Mouse (Mus musculus) MEL (cell line): ENCODE results near the gene Gm43738. TPM values are rescaled to one million over a fixed set of nuclear protein-coding genes. Genes with fewer than 3 reads are reported as not detected.

Source experiments
- DNase-seq: peaks from one replicate; pipeline ENCODE4 v3.0.0; 2011; ENCODE audit warnings: low read depth, low spot score
- H3K27ac ChIP-seq: 2 replicates; pipeline ENCODE4 v1.5.1; 2012; ENCODE audit warnings: low read depth, mild to moderate bottlenecking, control low read depth, low read length, moderate library complexity; ENCODE audit not compliant: control insufficient read depth
- H3K27me3 ChIP-seq, 2 experiments: fragments of 150-350 bp in 1 of 2; sonication (generic) in 1 of 2; 2 replicates each; pipeline ENCODE4 v1.6.1; 2012; ENCODE audit warnings: low read length in 2 of 2, mild to moderate bottlenecking in 2 of 2, improper control_type of control experiment in 1 of 2, moderate library complexity in 1 of 2; ENCODE audit not compliant: insufficient read depth in 2 of 2, control insufficient read depth in 1 of 2
- H3K36me3 ChIP-seq, 2 experiments: 2 replicates each; pipeline ENCODE4 v1.6.1; 2012 to 2014; ENCODE audit warnings: low read length in 2 of 2, improper control_type of control experiment in 1 of 2, inconsistent platforms in 1 of 2, mild to moderate bottlenecking in 1 of 2; ENCODE audit not compliant: insufficient read depth in 2 of 2, control insufficient read depth in 1 of 2
- H3K4me1 ChIP-seq, 2 experiments: fragments of 150-350 bp in 1 of 2; sonication (generic) in 1 of 2; 2 replicates each; pipeline ENCODE4 v1.6.1; 2012; ENCODE audit warnings: low read length in 2 of 2, improper control_type of control experiment in 1 of 2, mild to moderate bottlenecking in 1 of 2; ENCODE audit not compliant: insufficient read depth in 2 of 2, control insufficient read depth in 1 of 2
- H3K4me3 ChIP-seq, 2 experiments: fragments of 150-350 bp in 1 of 2; sonication (generic) in 1 of 2; 2 replicates each; pipeline ENCODE4 v1.5.1; 2012; ENCODE audit warnings: low read depth in 2 of 2, low read length in 2 of 2, mild to moderate bottlenecking in 2 of 2, moderate library complexity in 2 of 2, control low read depth in 1 of 2, improper control_type of control experiment in 1 of 2; ENCODE audit not compliant: control insufficient read depth in 1 of 2, insufficient read depth in 1 of 2
- H3K79me2 ChIP-seq: 2 replicates; pipeline ENCODE4 v1.6.1; 2012; ENCODE audit warnings: mild to moderate bottlenecking, low read length, moderate library complexity; ENCODE audit not compliant: control insufficient read depth, poor library complexity, insufficient read depth
- H3K9ac ChIP-seq: 2 replicates; pipeline ENCODE4 v1.6.1; 2012; ENCODE audit warnings: low read depth, mild to moderate bottlenecking, control low read depth, low read length, moderate library complexity; ENCODE audit not compliant: control insufficient read depth, poor library complexity, severe bottlenecking
- H3K9me3 ChIP-seq: fragments of 150-350 bp; sonication (generic); replicated peaks from 2 replicates; pipeline ENCODE4 v1.6.1; 2012; ENCODE audit warnings: mild to moderate bottlenecking, low read length, improper control_type of control experiment, moderate library complexity; ENCODE audit not compliant: insufficient read depth
- BHLHE40 ChIP-seq: IDR thresholded peaks from 2 replicates; pipeline ENCODE4 v1.6.1; 2012; ENCODE audit warnings: low read depth, mild to moderate bottlenecking, inconsistent platforms, low read length, improper control_type of control experiment, borderline replicate concordance
- CTCF ChIP-seq, 3 experiments: IDR thresholded peaks in 2 of 3; conservative IDR thresholded peaks in 1 of 3; 2 replicates each; pipeline ENCODE4 v1.5.1; 2011 to 2012; ENCODE audit warnings: low read length in 3 of 3, low read depth in 2 of 3, mild to moderate bottlenecking in 2 of 3, improper control_type of control experiment in 1 of 3, inconsistent platforms in 1 of 3, mixed read lengths in 1 of 3, moderate library complexity in 1 of 3; ENCODE audit not compliant: control insufficient read depth in 1 of 3, insufficient read depth in 1 of 3, poor library complexity in 1 of 3, severe bottlenecking in 1 of 3
- E2F4 ChIP-seq: IDR thresholded peaks from 2 replicates; pipeline ENCODE4 v1.6.1; 2011; ENCODE audit warnings: low read depth, low read length, improper control_type of control experiment, borderline replicate concordance
- ELF1 ChIP-seq: IDR thresholded peaks from 2 replicates; pipeline ENCODE4 v1.6.1; 2014; ENCODE audit warnings: low read depth, mild to moderate bottlenecking, inconsistent platforms, low read length, improper control_type of control experiment, moderate library complexity
- EP300 ChIP-seq, 2 experiments: IDR thresholded peaks; 2 replicates each; pipeline ENCODE4 v1.6.1; 2011; ENCODE audit warnings: improper control_type of control experiment in 2 of 2, low read length in 2 of 2, low read depth in 1 of 2, mild to moderate bottlenecking in 1 of 2
- GABPA ChIP-seq: IDR thresholded peaks from 2 replicates; pipeline ENCODE4 v1.6.1; 2012; ENCODE audit warnings: low read depth, mild to moderate bottlenecking, inconsistent platforms, low read length, improper control_type of control experiment, moderate library complexity
- GATA1 ChIP-seq: IDR thresholded peaks from 2 replicates; pipeline ENCODE4 v1.6.1; 2011; ENCODE audit warnings: low read depth, low read length, improper control_type of control experiment
- HCFC1 ChIP-seq: IDR thresholded peaks from 2 replicates; pipeline ENCODE4 v1.6.1; 2012; ENCODE audit warnings: low read depth, mild to moderate bottlenecking, inconsistent platforms, low read length, improper control_type of control experiment, moderate library complexity
- JUND ChIP-seq: IDR thresholded peaks from 2 replicates; pipeline ENCODE4 v1.6.1; 2011; ENCODE audit warnings: low read depth, mild to moderate bottlenecking, improper control_type of control experiment, low read length
- KAT2A ChIP-seq: conservative IDR thresholded peaks from 2 replicates; pipeline ENCODE4 v1.6.1; 2012; ENCODE audit warnings: low read depth, low read length, improper control_type of control experiment, inconsistent platforms
- MAFK ChIP-seq: IDR thresholded peaks from 2 replicates; pipeline ENCODE4 v1.6.1; 2011; ENCODE audit warnings: low read depth, mild to moderate bottlenecking, low read length, improper control_type of control experiment, borderline replicate concordance
- MAX ChIP-seq: IDR thresholded peaks from 2 replicates; pipeline ENCODE4 v1.6.1; 2011; ENCODE audit warnings: low read length, improper control_type of control experiment
- MEF2A ChIP-seq: IDR thresholded peaks from 2 replicates; pipeline ENCODE4 v1.6.1; 2014; ENCODE audit warnings: low read depth, mild to moderate bottlenecking, inconsistent platforms, low read length, improper control_type of control experiment; ENCODE audit not compliant: poor library complexity, insufficient replicate concordance, severe bottlenecking; ENCODE audit errors: extremely low read depth
- MYC ChIP-seq: IDR thresholded peaks from 2 replicates; pipeline ENCODE4 v1.6.1; 2011; ENCODE audit warnings: low read depth, mild to moderate bottlenecking, low read length, improper control_type of control experiment, moderate library complexity
- NRF1 ChIP-seq: IDR thresholded peaks from 2 replicates; pipeline ENCODE4 v1.6.1; 2014; ENCODE audit warnings: low read depth, mild to moderate bottlenecking, inconsistent platforms, low read length, improper control_type of control experiment, moderate library complexity; ENCODE audit not compliant: poor library complexity, insufficient read depth, severe bottlenecking
- POLR2AphosphoS2 ChIP-seq: IDR thresholded peaks from 2 replicates; pipeline ENCODE4 v1.6.1; 2011; ENCODE audit warnings: low read length, improper control_type of control experiment
- POLR2AphosphoS5 ChIP-seq: IDR thresholded peaks from 2 replicates; pipeline ENCODE4 v1.6.1; 2012; ENCODE audit warnings: low read depth, borderline replicate concordance, mild to moderate bottlenecking, inconsistent platforms, low read length, moderate library complexity, mixed read lengths
- RAD21 ChIP-seq: IDR thresholded peaks from 2 replicates; pipeline ENCODE4 v1.6.1; 2011; ENCODE audit warnings: mild to moderate bottlenecking, low read depth, low read length, improper control_type of control experiment
- SMC3 ChIP-seq: IDR thresholded peaks from 2 replicates; pipeline ENCODE4 v1.6.1; 2011; ENCODE audit warnings: low read depth, low read length, improper control_type of control experiment
- TCF12 ChIP-seq: IDR thresholded peaks from 2 replicates; pipeline ENCODE4 v1.6.1; 2014; ENCODE audit warnings: low read depth, mild to moderate bottlenecking, inconsistent platforms, low read length, improper control_type of control experiment, moderate library complexity
- UBTF ChIP-seq: IDR thresholded peaks from 2 replicates; pipeline ENCODE4 v1.6.1; 2012; ENCODE audit warnings: low read depth, mild to moderate bottlenecking, inconsistent platforms, low read length, improper control_type of control experiment, moderate library complexity, borderline replicate concordance; ENCODE audit not compliant: insufficient read depth
- ZC3H11A ChIP-seq: IDR thresholded peaks from 2 replicates; pipeline ENCODE4 v1.6.1; 2012; ENCODE audit warnings: low read depth, mild to moderate bottlenecking, inconsistent platforms, low read length, improper control_type of control experiment
- ZKSCAN1 ChIP-seq: IDR thresholded peaks from 2 replicates; pipeline ENCODE4 v1.6.1; 2012; ENCODE audit warnings: low read depth, mild to moderate bottlenecking, inconsistent platforms, low read length, improper control_type of control experiment, moderate library complexity
- ZMIZ1 ChIP-seq: IDR thresholded peaks from 2 replicates; pipeline ENCODE4 v1.6.1; 2012; ENCODE audit warnings: low read depth, mild to moderate bottlenecking, inconsistent platforms, low read length, improper control_type of control experiment, moderate library complexity
- ZNF384 ChIP-seq: IDR thresholded peaks from 2 replicates; pipeline ENCODE4 v1.6.1; 2012; ENCODE audit warnings: low read depth, mild to moderate bottlenecking, inconsistent platforms, low read length, improper control_type of control experiment
- polyA plus RNA-seq, 2 experiments: library from polyadenylated mRNA; stranded (reverse) in 1 of 2; unstranded in 1 of 2; fragments of >175 nt in 1 of 2; fragments of >200 nt in 1 of 2; gene quantifications; 2 replicates each; pipeline versions ENCODE4 v1.2.1 to v1.2.4; 2012; ENCODE audit warnings: low replicate concordance in 2 of 2, low read depth in 1 of 2; ENCODE audit not compliant: insufficient read length in 2 of 2, insufficient read depth in 1 of 2, missing spikeins in 1 of 2
- total RNA-seq: library from RNA; depleted of rRNA; stranded (reverse); fragments of 300-350 nt; gene quantifications from 2 replicates; pipeline ENCODE4 v1.2.3, GENCODE M21; 2012; rRNA removed

Gm43738 gene
- total RNA-seq, result not detected in 2 replicates
- polyA plus RNA-seq, result not detected

GRCm38 (mm10) chr3:89100811-89101210, at the start of gene Gm43738:
Gm43738 (minus strand) TSS chr3:89101099.
- TF ChIP-seq ELF1 (no peak), SMC3 (no peak), GATA1 (no peak), MAFK (no peak), CTCF (IDR thresholded peaks at IDR 0.05 in 2 of 3, conservative IDR thresholded peaks at IDR 0.05 in 1 of 3; ENCODE audit: control insufficient read depth in 1 of 3, insufficient read depth in 1 of 3, low read depth in 2 of 3, low read length in 3 of 3, poor library complexity in 1 of 3, severe bottlenecking in 1 of 3) (no peak), ZC3H11A (no peak), ZNF384 (no peak), MEF2A (no peak), ZKSCAN1 (no peak), UBTF (no peak), MAX (no peak), EP300 (IDR thresholded peaks at IDR 0.05; ENCODE audit: low read depth in 1 of 2, low read length in 2 of 2) (no peak), MYC (no peak), KAT2A (no peak), POLR2AphosphoS5 (no peak)
- Histone ChIP-seq H3K9ac (peak within 1 kb of the TSS; percentile 70), H3K4me3 (peak within 1 kb of the TSS; percentile 54 to 80), H3K4me1 (peaks cover 2 to 6% of the 10 kb centered on the region in 2 experiments; a peak in 2 of 4 replicates), H3K27me3 (no peaks in the 10 kb centered on the region), H3K9me3 (no peaks in the 10 kb centered on the region), H3K27ac (peak within 1 kb of the TSS; percentile 42), H3K36me3 (peaks cover 0 to 11% of the 10 kb centered on the region in 2 experiments; a peak in 3 of 4 replicates), H3K79me2 (peaks cover 10% of the 10 kb centered on the region)
- no peak for DNase-seq

GRCm38 (mm10) chr3:89148567-89148966, 47.7 kb upstream of the Gm43738 start:
- H3K36me3 ChIP-seq, result peaks cover 4 to 10% of the 10 kb centered on the region in 2 experiments; a peak in 3 of 4 replicates
- TF ChIP-seq BHLHE40 (no peak), E2F4 (no peak), CTCF (IDR thresholded peaks at IDR 0.05 in 2 of 3, conservative IDR thresholded peaks at IDR 0.05 in 1 of 3; ENCODE audit: control insufficient read depth in 1 of 3, insufficient read depth in 1 of 3, low read depth in 2 of 3, low read length in 3 of 3, poor library complexity in 1 of 3, severe bottlenecking in 1 of 3) (no peak), NRF1 (no peak), TCF12 (no peak), RAD21 (no peak), GABPA (no peak), POLR2AphosphoS5 (no peak; the same call in 1 of the 2 replicates), HCFC1 (no peak), ZMIZ1 (no peak; the same call in 1 of the 2 replicates), MAX (no peak), POLR2AphosphoS2 (no peak), SMC3 (no peak), JUND (no peak)
- H3K9me3 ChIP-seq, result no peaks in the 10 kb centered on the region
- no peak overlapping the region for H3K9ac ChIP-seq
- no peak for DNase-seq
- H3K27ac ChIP-seq, result no peak overlapping the region
- no peaks in the 10 kb centered on the region for H3K79me2 ChIP-seq
- H3K4me3 ChIP-seq, result no peak overlapping the region
- peaks cover 0 to 8% of the 10 kb centered on the region in 2 experiments; a peak in 2 of 4 replicates for H3K4me1 ChIP-seq
- H3K27me3 ChIP-seq, result no peaks in the 10 kb centered on the region
